Mouse (Mus musculus): ENCODE results near the gene Nudt13. TPM values are rescaled to one million over a fixed set of nuclear protein-coding genes. Genes with fewer than 3 reads are reported as not detected.

Nudt13 gene
- 9.3 and 12.4 TPM in 2 replicates for polyA plus RNA-seq (2014; fragmentation: Nextera tagmentation; extraction: Ambion mirVana)

DNA sequence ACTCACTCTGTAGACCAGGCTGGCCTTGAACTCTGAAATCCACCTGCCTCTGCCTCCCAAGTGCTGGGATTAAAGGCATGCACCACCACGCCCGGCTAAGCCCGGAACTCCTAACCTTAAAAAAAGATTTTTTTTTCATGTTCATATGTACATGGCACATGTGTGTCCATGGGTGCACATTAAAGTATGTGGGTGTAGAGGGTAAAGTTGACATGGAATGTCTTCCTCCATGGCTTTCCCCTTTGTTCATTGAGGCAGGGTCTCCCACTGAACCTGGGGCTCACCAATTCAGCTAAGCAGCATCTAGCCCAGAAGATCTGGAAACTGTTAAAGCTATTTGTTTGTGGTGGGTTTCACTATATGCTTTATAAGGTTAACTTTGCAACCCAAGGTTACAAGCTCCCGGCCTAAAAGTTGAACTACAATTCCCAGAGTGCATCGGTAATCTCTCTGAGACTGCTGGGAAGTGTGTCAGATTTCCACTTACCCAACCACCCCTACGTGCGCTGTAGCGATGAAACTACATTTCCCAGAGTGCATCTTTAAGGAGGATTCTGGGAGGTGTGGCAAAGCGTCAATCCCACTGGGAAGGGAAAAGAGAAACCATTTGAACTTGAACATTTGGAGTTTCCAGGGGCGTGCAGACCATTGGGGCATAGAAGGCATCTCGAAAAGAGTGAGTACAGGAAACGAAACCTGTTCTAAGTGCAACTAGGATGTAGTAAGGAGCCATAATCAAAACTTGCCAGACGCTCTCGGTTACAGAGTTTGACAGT lies at the start of gene Nudt13:
Gene Nudt13, plus strand, starts transcription at position 581 of the 776 bp plus-strand sequence.
- peak within 1 kb of the TSS; percentile 51; the same call in 1 of the 2 replicates for H3K9ac ChIP-seq (ENCODE audit: low read depth, low read length)
- peak within 1 kb of the TSS; percentile 47 for H3K4me2 ChIP-seq (replicated peaks; ENCODE audit: low read depth, low read length)
- H3K27me3 ChIP-seq (ENCODE audit: control insufficient read depth, insufficient read depth, low read length), result no peaks in the 10 kb centered on the region
- DNase-seq (ENCODE audit: low spot score) (peak; percentile 89), ATAC-seq (ENCODE audit: low FRiP score) (peak; percentile 93)
- no peak within 1 kb of the TSS for H3K27ac ChIP-seq (ENCODE audit: low read depth, low read length)
- peak within 1 kb of the TSS; percentile 40 for H3K4me3 ChIP-seq (ENCODE audit: low read depth, low read length)
- H3K9me3 ChIP-seq (ENCODE audit: control insufficient read depth, low read length), result no peaks in the 10 kb centered on the region
- 23% methylated on average over 14 of the region's 14 CpGs for WGBS
- no peaks in the 10 kb centered on the region for H3K36me3 ChIP-seq (ENCODE audit: control insufficient read depth, insufficient read depth, low read length)
- H3K4me1 ChIP-seq (replicated peaks; ENCODE audit: control insufficient read depth, insufficient read depth, low read length), result no peaks in the 10 kb centered on the region

DNA sequence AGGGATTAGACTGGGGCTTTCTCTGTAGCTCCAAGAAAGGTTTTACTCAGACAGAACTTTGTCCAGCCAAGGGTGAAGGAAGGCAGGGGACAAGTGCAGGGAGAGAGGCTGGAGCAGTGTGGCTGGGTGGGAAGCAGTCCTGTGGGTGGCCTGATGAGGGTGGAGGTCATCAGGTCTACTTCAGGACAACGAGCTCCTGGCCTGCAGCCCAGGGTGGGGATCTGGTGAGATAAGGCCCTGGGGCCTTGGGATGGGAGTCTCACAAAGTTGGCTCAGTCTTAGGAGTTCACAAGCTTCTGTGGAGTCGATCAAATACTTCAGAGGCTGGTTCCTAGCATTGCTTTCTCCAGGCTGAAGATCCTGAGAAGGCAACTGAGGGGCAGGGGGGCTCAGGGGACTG lies 49.2 kb upstream of the Nudt13 start:
- no peaks in the 10 kb centered on the region for H3K4me1 ChIP-seq (replicated peaks; ENCODE audit: control insufficient read depth, insufficient read depth, low read length)
- no peak overlapping the region for H3K9ac ChIP-seq (ENCODE audit: low read depth, low read length)
- WGBS, result 67% methylated on average over 2 of the region's 2 CpGs
- H3K27me3 ChIP-seq (ENCODE audit: control insufficient read depth, insufficient read depth, low read length), result no peaks in the 10 kb centered on the region
- no peak for ATAC-seq (ENCODE audit: low FRiP score)
- no peak for DNase-seq (ENCODE audit: low spot score)
- no peak overlapping the region for H3K27ac ChIP-seq (ENCODE audit: low read depth, low read length)
- H3K4me2 ChIP-seq (replicated peaks; ENCODE audit: low read depth, low read length), result no peak overlapping the region
- H3K36me3 ChIP-seq (ENCODE audit: control insufficient read depth, insufficient read depth, low read length), result no peaks in the 10 kb centered on the region
- H3K9me3 ChIP-seq (ENCODE audit: control insufficient read depth, low read length), result no peaks in the 10 kb centered on the region
- no peak overlapping the region for H3K4me3 ChIP-seq (ENCODE audit: low read depth, low read length)

DNA sequence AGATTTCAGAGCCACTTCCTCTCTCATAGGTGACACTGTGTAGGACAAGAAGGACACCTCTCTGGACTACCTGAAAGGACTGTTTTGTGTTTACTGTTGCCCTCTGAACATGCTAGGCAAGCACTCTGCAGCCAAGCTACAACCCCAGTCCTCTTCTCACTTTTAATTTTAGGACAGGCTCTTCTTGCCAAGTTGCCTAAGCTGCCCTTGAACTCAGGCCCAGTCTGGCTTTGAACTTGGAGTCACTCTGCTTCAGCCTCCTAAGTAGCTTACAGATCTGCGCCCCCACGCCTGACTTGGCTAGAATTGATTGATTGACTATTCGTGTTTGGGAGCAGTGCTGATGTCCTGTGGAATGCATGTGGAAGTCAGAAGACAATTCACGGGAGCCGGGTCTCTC lies 48.6 kb upstream of the Nudt13 start:
- no peak for DNase-seq (ENCODE audit: low spot score)
- WGBS, result 79% methylated on average over 5 of the region's 5 CpGs
- no peak for ATAC-seq (ENCODE audit: low FRiP score)
- Histone ChIP-seq H3K36me3 (ENCODE audit: control insufficient read depth, insufficient read depth, low read length) (no peaks in the 10 kb centered on the region), H3K9me3 (ENCODE audit: control insufficient read depth, low read length) (no peaks in the 10 kb centered on the region), H3K27ac (ENCODE audit: low read depth, low read length) (no peak overlapping the region), H3K27me3 (ENCODE audit: control insufficient read depth, insufficient read depth, low read length) (no peaks in the 10 kb centered on the region), H3K4me3 (ENCODE audit: low read depth, low read length) (no peak overlapping the region), H3K4me2 (replicated peaks; ENCODE audit: low read depth, low read length) (no peak overlapping the region), H3K9ac (ENCODE audit: low read depth, low read length) (no peak overlapping the region), H3K4me1 (replicated peaks; ENCODE audit: control insufficient read depth, insufficient read depth, low read length) (no peaks in the 10 kb centered on the region)

DNA sequence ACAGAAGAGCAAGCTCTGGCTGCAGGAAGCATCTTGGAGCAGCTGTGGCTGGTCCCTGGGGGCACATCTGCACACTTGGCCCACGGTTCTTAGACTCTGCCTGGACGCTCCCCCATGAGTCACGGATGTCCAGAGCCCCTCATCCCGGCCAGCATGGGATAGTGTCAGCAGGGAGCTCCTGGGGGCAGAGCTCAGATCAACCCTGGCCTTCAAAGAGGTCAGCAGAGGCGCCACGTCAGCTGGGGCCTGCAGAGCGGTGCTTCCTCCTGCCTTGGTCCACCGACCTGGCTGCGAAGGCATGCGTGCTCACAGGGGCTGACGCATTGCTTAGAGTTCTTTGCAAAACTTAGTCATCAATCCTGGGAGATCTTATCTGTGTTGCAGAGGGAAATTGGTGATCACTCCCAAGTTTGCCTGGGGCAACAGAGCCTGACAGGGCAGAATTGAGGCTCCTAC lies 47.7 kb upstream of the Nudt13 start:
- Histone ChIP-seq H3K9me3 (ENCODE audit: control insufficient read depth, low read length) (no peaks in the 10 kb centered on the region), H3K9ac (ENCODE audit: low read depth, low read length) (no peak overlapping the region), H3K4me1 (replicated peaks; ENCODE audit: control insufficient read depth, insufficient read depth, low read length) (no peaks in the 10 kb centered on the region), H3K36me3 (ENCODE audit: control insufficient read depth, insufficient read depth, low read length) (no peaks in the 10 kb centered on the region), H3K27me3 (ENCODE audit: control insufficient read depth, insufficient read depth, low read length) (no peaks in the 10 kb centered on the region), H3K4me2 (replicated peaks; ENCODE audit: low read depth, low read length) (no peak overlapping the region), H3K27ac (ENCODE audit: low read depth, low read length) (no peak overlapping the region), H3K4me3 (ENCODE audit: low read depth, low read length) (no peak overlapping the region)
- DNase-seq (ENCODE audit: low spot score), result no peak
- no peak for ATAC-seq (ENCODE audit: low FRiP score)
- 71% methylated on average over 11 of the region's 11 CpGs for WGBS

DNA sequence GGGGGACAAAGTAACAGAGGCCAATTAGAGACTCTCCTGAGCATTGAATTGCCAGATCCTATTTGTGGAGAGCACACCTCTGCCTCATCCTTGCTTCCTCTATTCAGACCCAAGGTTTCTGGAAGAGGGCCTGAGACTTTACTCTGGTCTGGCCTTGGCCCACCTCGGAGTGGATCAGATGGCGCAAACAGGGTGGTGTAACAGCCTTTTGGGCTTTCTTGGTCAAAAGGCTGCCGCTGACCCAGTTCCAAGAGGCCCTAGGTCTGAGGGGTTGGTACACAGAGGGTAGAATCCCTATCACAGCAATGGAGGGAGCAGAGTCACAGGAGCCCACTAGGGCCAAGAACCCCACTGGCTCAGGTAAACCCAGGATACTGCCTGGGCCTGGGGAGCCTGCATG lies 46.5 kb upstream of the Nudt13 start:
- Histone ChIP-seq H3K27ac (ENCODE audit: low read depth, low read length) (no peak overlapping the region), H3K9me3 (ENCODE audit: control insufficient read depth, low read length) (no peaks in the 10 kb centered on the region), H3K4me3 (ENCODE audit: low read depth, low read length) (no peak overlapping the region), H3K27me3 (ENCODE audit: control insufficient read depth, insufficient read depth, low read length) (no peaks in the 10 kb centered on the region), H3K9ac (ENCODE audit: low read depth, low read length) (no peak overlapping the region), H3K36me3 (ENCODE audit: control insufficient read depth, insufficient read depth, low read length) (no peaks in the 10 kb centered on the region), H3K4me1 (replicated peaks; ENCODE audit: control insufficient read depth, insufficient read depth, low read length) (no peaks in the 10 kb centered on the region), H3K4me2 (replicated peaks; ENCODE audit: low read depth, low read length) (no peak overlapping the region)
- ATAC-seq (ENCODE audit: low FRiP score), result no peak
- 95% methylated on average over 3 of the region's 3 CpGs for WGBS
- DNase-seq (ENCODE audit: low spot score), result no peak

DNA sequence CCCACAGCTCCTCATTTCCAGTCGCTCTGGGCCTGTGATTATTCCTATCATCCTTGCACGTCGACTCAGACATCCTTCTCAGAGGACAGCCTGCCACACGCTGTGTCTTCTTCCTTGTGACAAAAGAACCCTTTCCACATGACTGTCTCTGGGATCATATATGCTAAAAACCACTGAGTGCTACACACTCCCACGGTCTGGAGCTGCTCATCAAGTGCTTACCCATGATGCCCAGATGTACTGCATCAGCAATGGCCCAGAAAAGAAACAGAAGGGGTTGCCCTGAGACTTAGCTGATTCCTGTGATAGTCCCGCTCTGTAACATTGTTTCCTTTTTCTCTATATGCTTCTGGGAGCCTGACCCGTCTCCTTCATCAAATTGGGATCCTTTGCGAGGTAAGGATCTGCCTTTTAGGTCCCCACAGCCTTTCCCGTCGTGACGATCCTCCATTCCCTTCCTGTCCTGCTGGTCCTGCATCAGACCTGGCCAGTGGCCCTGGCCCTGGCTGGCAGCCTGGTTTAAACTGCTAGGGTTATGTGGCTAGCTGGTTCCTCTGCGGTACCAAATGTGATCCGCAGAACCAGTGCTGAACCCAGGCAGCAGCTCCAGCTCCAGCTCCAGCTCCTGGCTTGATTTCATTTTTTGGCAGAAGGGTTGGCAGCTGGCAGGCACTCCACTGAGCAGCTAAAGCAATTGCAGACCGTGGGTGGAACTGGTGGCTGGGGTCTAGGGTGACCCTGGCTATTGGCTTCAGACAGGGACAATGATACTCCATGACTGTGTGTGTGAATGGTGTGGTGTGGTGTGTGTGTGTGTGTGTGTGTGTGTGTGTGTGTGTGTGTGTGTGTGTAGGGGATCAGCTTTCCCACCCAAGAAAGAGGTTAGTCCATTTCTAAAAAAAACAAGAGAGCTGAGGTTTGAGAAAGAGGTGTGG lies 44.0 kb upstream of the Nudt13 start:
- H3K27ac ChIP-seq (ENCODE audit: low read depth, low read length), result no peak overlapping the region

DNA sequence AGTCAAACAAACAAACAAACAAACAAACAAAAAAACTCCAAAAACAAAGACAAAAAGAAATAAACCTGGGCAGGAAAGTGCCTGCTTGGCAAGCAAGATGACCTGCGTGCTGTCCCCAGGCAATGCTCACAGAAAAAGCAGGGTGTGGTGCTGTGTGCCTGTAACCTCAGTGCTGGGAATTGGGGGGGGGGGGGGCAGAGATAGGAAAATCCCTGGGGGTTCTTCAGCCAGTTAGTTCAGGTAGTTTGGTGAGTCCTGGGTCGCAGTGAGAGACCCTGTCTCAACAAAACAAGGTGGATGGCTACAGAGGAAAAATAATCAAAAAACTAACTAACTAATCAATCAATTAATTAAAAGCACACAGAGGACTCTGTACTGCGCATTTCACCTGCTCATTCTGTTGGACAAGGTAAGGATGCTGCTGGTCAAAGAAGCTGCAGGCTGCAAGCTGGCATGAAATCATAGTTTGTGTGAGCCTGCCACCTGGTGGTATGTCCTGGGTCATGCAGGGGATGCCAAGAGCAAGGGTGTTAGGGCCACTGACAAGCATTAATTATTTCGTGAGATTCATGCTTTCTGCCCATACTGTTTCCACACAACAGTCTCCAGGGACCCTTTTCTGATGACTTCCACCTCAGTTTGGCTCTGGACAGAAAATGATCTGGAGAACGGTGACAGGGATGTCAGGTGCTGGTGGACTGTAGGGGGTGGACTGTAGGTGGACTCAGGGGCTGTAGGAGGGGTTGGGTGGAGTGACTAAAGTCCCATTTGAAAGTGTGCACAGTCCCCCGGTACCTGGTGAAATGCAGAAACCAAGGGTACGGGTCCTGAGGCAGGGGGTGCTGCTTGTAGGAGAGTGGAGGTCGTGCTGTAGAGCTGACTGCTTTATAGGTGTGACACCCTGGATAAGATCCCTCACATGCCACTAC lies 36.0 kb upstream of the Nudt13 start:
- no peak overlapping the region for H3K4me3 ChIP-seq (ENCODE audit: low read depth, low read length)
- H3K27ac ChIP-seq (ENCODE audit: low read depth, low read length), result no peak overlapping the region

More for the DNA sequence above, 44.0 kb upstream of the Nudt13 start:
- H3K36me3 ChIP-seq (ENCODE audit: control insufficient read depth, insufficient read depth, low read length), result no peaks in the 10 kb centered on the region
- no peaks in the 10 kb centered on the region for H3K4me1 ChIP-seq (replicated peaks; ENCODE audit: control insufficient read depth, insufficient read depth, low read length)
- ATAC-seq (ENCODE audit: low FRiP score) (no peak), DNase-seq (ENCODE audit: low spot score) (peak; percentile 25)
- no peak overlapping the region for H3K9ac ChIP-seq (ENCODE audit: low read depth, low read length)
- 70% methylated on average over 14 of the region's 14 CpGs for WGBS
- H3K4me2 ChIP-seq (replicated peaks; ENCODE audit: low read depth, low read length), result no peak overlapping the region
- no peaks in the 10 kb centered on the region for H3K9me3 ChIP-seq (ENCODE audit: control insufficient read depth, low read length)
- no peaks in the 10 kb centered on the region for H3K27me3 ChIP-seq (ENCODE audit: control insufficient read depth, insufficient read depth, low read length)
- H3K4me3 ChIP-seq (ENCODE audit: low read depth, low read length), result no peak overlapping the region

DNA sequence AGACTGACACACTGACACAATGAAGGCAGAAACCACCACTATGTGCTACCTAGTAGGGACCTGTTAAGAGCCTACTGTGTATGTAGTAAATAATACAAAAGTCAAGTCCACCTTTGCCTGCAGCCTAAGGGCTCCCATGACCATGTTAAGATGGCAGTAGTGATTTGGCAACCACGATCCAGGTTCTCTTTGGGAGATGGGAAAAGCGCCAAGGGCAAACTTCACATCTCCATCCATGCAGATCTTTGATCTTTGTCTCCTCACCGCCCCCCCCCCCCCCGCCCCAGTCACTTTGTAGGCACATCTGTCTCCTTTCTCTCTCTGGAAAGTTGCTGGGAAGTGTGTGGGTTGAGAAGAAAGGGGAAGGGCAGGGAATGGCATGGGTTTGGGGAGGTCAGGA lies 32.2 kb upstream of the Nudt13 start:
- WGBS, result 77% methylated on average over 3 of the region's 4 CpGs
- no peak overlapping the region for H3K27ac ChIP-seq (ENCODE audit: low read depth, low read length)
- no peak overlapping the region for H3K9ac ChIP-seq (ENCODE audit: low read depth, low read length)
- H3K9me3 ChIP-seq (ENCODE audit: control insufficient read depth, low read length), result no peaks in the 10 kb centered on the region
- no peak for DNase-seq (ENCODE audit: low spot score)
- no peaks in the 10 kb centered on the region for H3K36me3 ChIP-seq (ENCODE audit: control insufficient read depth, insufficient read depth, low read length)
- no peaks in the 10 kb centered on the region for H3K27me3 ChIP-seq (ENCODE audit: control insufficient read depth, insufficient read depth, low read length)
- H3K4me3 ChIP-seq (ENCODE audit: low read depth, low read length), result no peak overlapping the region
- H3K4me2 ChIP-seq (replicated peaks; ENCODE audit: low read depth, low read length), result no peak overlapping the region
- no peak for ATAC-seq (ENCODE audit: low FRiP score)
- H3K4me1 ChIP-seq (replicated peaks; ENCODE audit: control insufficient read depth, insufficient read depth, low read length), result no peaks in the 10 kb centered on the region

More for the DNA sequence above, 36.0 kb upstream of the Nudt13 start:
- Histone ChIP-seq H3K27me3 (ENCODE audit: control insufficient read depth, insufficient read depth, low read length) (no peaks in the 10 kb centered on the region), H3K4me2 (replicated peaks; ENCODE audit: low read depth, low read length) (no peak overlapping the region), H3K36me3 (ENCODE audit: control insufficient read depth, insufficient read depth, low read length) (no peaks in the 10 kb centered on the region), H3K9ac (ENCODE audit: low read depth, low read length) (no peak overlapping the region), H3K9me3 (ENCODE audit: control insufficient read depth, low read length) (no peaks in the 10 kb centered on the region), H3K4me1 (replicated peaks; ENCODE audit: control insufficient read depth, insufficient read depth, low read length) (no peaks in the 10 kb centered on the region)
- DNase-seq (ENCODE audit: low spot score), result peak; percentile 89
- peak; percentile 66; the same call in 1 of the 2 replicates for ATAC-seq (ENCODE audit: low FRiP score)
- WGBS, result 53% methylated on average over 8 of the region's 8 CpGs
